9 mouse cellular contexts compared by ENCODE assay signal in the genomic region with DNA sequence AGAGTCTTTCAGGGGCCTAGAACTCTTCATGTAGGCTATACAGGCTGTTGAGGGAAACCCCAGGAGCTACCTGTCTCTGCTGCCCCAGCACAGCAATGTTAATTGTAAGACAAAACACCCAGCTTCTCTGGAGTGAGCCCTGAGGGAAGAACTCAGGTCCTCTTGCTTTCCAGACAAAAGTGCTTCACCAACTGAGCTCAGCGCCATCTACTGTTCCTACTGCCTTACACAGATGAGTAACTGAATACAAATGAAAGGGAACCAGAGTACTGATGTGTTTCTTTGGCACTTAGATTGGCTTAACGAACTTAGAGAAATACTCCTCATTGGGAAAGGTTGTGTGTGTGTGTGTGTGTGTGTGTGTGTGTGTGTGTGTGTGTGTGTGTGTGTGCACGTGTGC.
DNase-seq lines count a peak whose midpoint lies in the region; ATAC-seq and TF ChIP-seq lines count a peak whose summit lies in the region.
"Had no signal": no experiment of that assay in that cellular context is flagged by ENCODE, and none has a peak within 500 bp of the region (broad histone marks: within the 10 kb centered on the region; RNA-seq: fewer than 3 reads in every experiment).

No protein-coding gene starts in this region.

- H3K9ac ChIP-seq in hindbrain, postnatal 0 days (replicated peaks; ENCODE audit: low read length): no peak overlapping the region
- no peak overlapping the region for H3K9ac ChIP-seq in hindbrain, embryonic 11.5 days (ENCODE audit: low read depth, low read length)
- no peak overlapping the region for H3K9ac ChIP-seq in CH12.LX (ENCODE audit: insufficient read depth, low read depth)
- H3K9ac ChIP-seq: heart, embryonic 13.5 days had no signal

- in situ Hi-C loops in CH12.LX (cut with MboI; ENCODE audit: low pct_ligation_motif_present, low pct_unique_long_range_greater_than_20kb, low sequenced_read_pairs): no loop called here

- intact Hi-C loops in left cerebral cortex, postnatal 25 days (cut with DNase I): loop anchor here (5.0 kb wide), 1 partner anchor 433 kb away; no protein-coding TSS in a partner anchor
- intact Hi-C loops in heart, postnatal 25 days (cut with DNase I): no loop called here

- no peak for TF ChIP-seq POLR2A in CH12.LX (IDR thresholded peaks at IDR 0.05; ENCODE audit: low read depth, low read length)
- TF ChIP-seq POLR2A in brain, embryonic 14.5 days (IDR thresholded peaks at IDR 0.05; ENCODE audit: borderline replicate concordance, extremely low read depth, insufficient read depth, insufficient read length, poor library complexity, severe bottlenecking): no peak

- dilution Hi-C loops in CH12.LX (cut with MboI; ENCODE audit: extremely low pct_ligation_motif_present, extremely low pct_unique_long_range_greater_than_20kb, low sequenced_read_pairs): no loop called here

- H3K9me3 ChIP-seq in hindbrain, postnatal 0 days (ENCODE audit: low read length): no peaks in the 10 kb centered on the region
- no peaks in the 10 kb centered on the region for H3K9me3 ChIP-seq in hindbrain, embryonic 11.5 days (ENCODE audit: control insufficient read depth, low read length)
- no peaks in the 10 kb centered on the region for H3K9me3 ChIP-seq in CH12.LX (replicated peaks; ENCODE audit: low read length)
- H3K9me3 ChIP-seq: heart, embryonic 13.5 days had no signal

- H3K4me1 ChIP-seq in hindbrain, postnatal 0 days (ENCODE audit: insufficient read depth, low read length): no peaks in the 10 kb centered on the region
- no peaks in the 10 kb centered on the region for H3K4me1 ChIP-seq in hindbrain, embryonic 11.5 days (replicated peaks; ENCODE audit: control insufficient read depth, insufficient read depth, low read length)
- no peaks in the 10 kb centered on the region for H3K4me1 ChIP-seq in CH12.LX (ENCODE audit: control insufficient read depth in 1 of 2, insufficient read depth in 2 of 2)
- H3K4me1 ChIP-seq: heart, embryonic 13.5 days had no signal

- TF ChIP-seq CTCF in hindbrain, postnatal 0 days (IDR thresholded peaks at IDR 0.05; ENCODE audit: low read depth): peak; percentile 53
- TF ChIP-seq CTCF in CH12.LX (conservative IDR thresholded peaks at IDR 0.05 in 1 of 2, IDR thresholded peaks at IDR 0.05 in 1 of 2; ENCODE audit: low read depth in 2 of 2, low read length in 2 of 2): peak in 1 of 2 experiments; percentile 59; a peak in 2 of 4 replicates
- peak; percentile 36; the same call in 1 of the 2 replicates for TF ChIP-seq CTCF in brain, embryonic 14.5 days (IDR thresholded peaks at IDR 0.05; ENCODE audit: borderline replicate concordance, extremely low read depth, insufficient read depth, insufficient read length)

- peak; percentile 57 for DNase-seq in hindbrain, postnatal 0 days (ENCODE audit: low spot score)
- no peak for DNase-seq in hindbrain, embryonic 11.5 days (ENCODE audit: low spot score)
- DNase-seq in CH12.LX (ENCODE audit: extremely low read depth): peak; percentile 16
- DNase-seq in brain, embryonic 14.5 days (ENCODE audit: low read depth): peak; percentile 61
- DNase-seq in left cerebral cortex, postnatal 25 days (ENCODE audit: low spot score in 2 of 2): peak; percentile 14 to 60
- no peak for DNase-seq in spleen, postnatal 4 days (ENCODE audit: low spot score in 2 of 2)
- no peak for DNase-seq in heart, postnatal 25 days (ENCODE audit: low spot score)
- no peak for DNase-seq in cerebellum, postnatal 36 days

- H3K36me3 ChIP-seq in hindbrain, postnatal 0 days (ENCODE audit: insufficient read depth, low read length): no peaks in the 10 kb centered on the region
- H3K36me3 ChIP-seq in hindbrain, embryonic 11.5 days (ENCODE audit: control insufficient read depth, insufficient read depth, low read length): no peaks in the 10 kb centered on the region
- no peaks in the 10 kb centered on the region for H3K36me3 ChIP-seq in CH12.LX (replicated peaks in 1 of 2; ENCODE audit: control insufficient read depth in 1 of 2, insufficient read depth in 1 of 2, low read length in 1 of 2)
- H3K36me3 ChIP-seq: heart, embryonic 13.5 days had no signal

- no peaks in the 10 kb centered on the region for H3K27me3 ChIP-seq in hindbrain, postnatal 0 days (ENCODE audit: insufficient read depth, low read length)
- no peaks in the 10 kb centered on the region for H3K27me3 ChIP-seq in hindbrain, embryonic 11.5 days (ENCODE audit: control insufficient read depth, insufficient read depth, low read length)
- H3K27me3 ChIP-seq in CH12.LX (replicated peaks): no peaks in the 10 kb centered on the region
- H3K27me3 ChIP-seq: heart, embryonic 13.5 days had no signal

- no peak overlapping the region for H3K4me2 ChIP-seq in hindbrain, postnatal 0 days (ENCODE audit: low read depth, low read length)
- H3K4me2 ChIP-seq in hindbrain, embryonic 11.5 days (replicated peaks; ENCODE audit: low read depth, low read length): no peak overlapping the region
- peak overlapping the region; percentile 78 for H3K4me2 ChIP-seq in CH12.LX (ENCODE audit: insufficient read depth, low read depth, poor library complexity, severe bottlenecking)
- H3K4me2 ChIP-seq: heart, embryonic 13.5 days had no signal

- peak; percentile 38 for TF ChIP-seq RAD21 in CH12.LX (IDR thresholded peaks at IDR 0.05; ENCODE audit: low read depth, low read length)

- no peak overlapping the region for H3K4me3 ChIP-seq in hindbrain, postnatal 0 days (ENCODE audit: low read length)
- no peak overlapping the region for H3K4me3 ChIP-seq in hindbrain, embryonic 11.5 days (ENCODE audit: low read depth, low read length)
- no peak overlapping the region for H3K4me3 ChIP-seq in CH12.LX (replicated peaks in 1 of 3; ENCODE audit: low read depth in 2 of 3, low read length in 2 of 3, poor library complexity in 1 of 3)
- H3K4me3 ChIP-seq: heart, embryonic 13.5 days had no signal

- WGBS in hindbrain, postnatal 0 days: 46% methylated on average over 3 of the region's 3 CpGs
- 62% methylated on average over 3 of the region's 3 CpGs for WGBS in hindbrain, embryonic 11.5 days

- ATAC-seq in hindbrain, postnatal 0 days: no peak
- ATAC-seq in hindbrain, embryonic 11.5 days (ENCODE audit: low FRiP score): no peak

- H3K27ac ChIP-seq in hindbrain, postnatal 0 days: no peak overlapping the region
- H3K27ac ChIP-seq in hindbrain, embryonic 11.5 days (ENCODE audit: low read depth, low read length): no peak overlapping the region
- H3K27ac ChIP-seq in CH12.LX (ENCODE audit: insufficient read depth, low read depth): no peak overlapping the region
- H3K27ac ChIP-seq: heart, embryonic 13.5 days had no signal

- no peak for TF ChIP-seq EP300 in CH12.LX (IDR thresholded peaks at IDR 0.05; ENCODE audit: low read length)

- H3K79me2 ChIP-seq in CH12.LX (replicated peaks; ENCODE audit: control insufficient read depth, extremely low read depth, insufficient read depth, poor library complexity, severe bottlenecking): no peaks in the 10 kb centered on the region

TF ChIP-seq in CH12.LX, 34 proteins besides CTCF, POLR2A, EP300 and RAD21:
- no peak for TF ChIP-seq HCFC1 (IDR thresholded peaks at IDR 0.05; ENCODE audit: low read depth, low read length)
- TF ChIP-seq ZC3H11A (IDR thresholded peaks at IDR 0.05; ENCODE audit: low read depth, low read length): no peak
- no peak for TF ChIP-seq ZMIZ1 (IDR thresholded peaks at IDR 0.05; ENCODE audit: low read depth, low read length)
- no peak for TF ChIP-seq RCOR1 (conservative IDR thresholded peaks at IDR 0.05; ENCODE audit: low read depth, low read length)
- peak; percentile 44 for TF ChIP-seq SMC3 (IDR thresholded peaks at IDR 0.05; ENCODE audit: low read depth, low read length)
- no peak for TF ChIP-seq BHLHE40 (IDR thresholded peaks at IDR 0.05; ENCODE audit: low read depth, low read length)
- TF ChIP-seq MAFK (IDR thresholded peaks at IDR 0.05; ENCODE audit: insufficient replicate concordance, low read length): no peak

Comparison
In these comparisons a context has a peak if more than half of its experiments do, and no peak if none do; other contexts are left out.
1. DNase-seq: peak in hindbrain, postnatal 0 days (single experiment), CH12.LX (single experiment), brain, embryonic 14.5 days (single experiment) and left cerebral cortex, postnatal 25 days (2 of 2); none in hindbrain, embryonic 11.5 days (single experiment), spleen, postnatal 4 days (0 of 2), heart, postnatal 25 days (single experiment) and cerebellum, postnatal 36 days (0 of 2).